18 mouse cellular contexts compared by ENCODE assay signal in genomic region chr9:66881858-66882257, GRCm38 (mm10). TPM values are rescaled to one million over a fixed set of nuclear protein-coding genes. Genes with fewer than 3 reads are reported as not detected.
DNase-seq lines count a peak whose midpoint lies in the region; ATAC-seq and TF ChIP-seq lines count a peak whose summit lies in the region.
"Had no signal": no experiment of that assay in that cellular context is flagged by ENCODE, and none has a peak within 500 bp of the region (broad histone marks: within the 10 kb centered on the region; RNA-seq: fewer than 3 reads in every experiment).

No protein-coding gene starts in this region.

- no peak overlapping the region for H3K4me3 ChIP-seq in embryonic facial prominence, embryonic 15.5 days (replicated peaks)
- H3K4me3 ChIP-seq in embryonic facial prominence, embryonic 10.5 days = no peak overlapping the region
- H3K4me3 ChIP-seq in spleen, adult 2 months (ENCODE audit: extremely low read depth, insufficient read depth, insufficient read length) = no peak overlapping the region
- H3K4me3 ChIP-seq in liver, embryonic 13.5 days (replicated peaks) = no peak overlapping the region
- H3K4me3 ChIP-seq in small intestine, adult 2 months (ENCODE audit: low read depth, low read length) = no peak overlapping the region
- H3K4me3 ChIP-seq in hindbrain, embryonic 12.5 days = no peak overlapping the region
- H3K4me3 ChIP-seq: erythroblast, embryonic 14.5 days; forebrain, embryonic 13.5 days; heart, embryonic 10.5 days; hindbrain, embryonic 15.5 days; midbrain, embryonic 10.5 days had no signal

- H3K4me2 ChIP-seq in embryonic facial prominence, embryonic 15.5 days (replicated peaks) = no peak overlapping the region
- H3K4me2 ChIP-seq in liver, embryonic 13.5 days = no peak overlapping the region
- H3K4me2 ChIP-seq in hindbrain, embryonic 12.5 days (replicated peaks) = no peak overlapping the region
- H3K4me2 ChIP-seq: forebrain, embryonic 13.5 days; hindbrain, embryonic 15.5 days had no signal

- H3K9me3 ChIP-seq in embryonic facial prominence, embryonic 15.5 days (replicated peaks) = no peaks in the 10 kb centered on the region
- no peaks in the 10 kb centered on the region for H3K9me3 ChIP-seq in embryonic facial prominence, embryonic 10.5 days
- H3K9me3 ChIP-seq in liver, embryonic 13.5 days (replicated peaks) = no peaks in the 10 kb centered on the region
- H3K9me3 ChIP-seq in hindbrain, embryonic 12.5 days (replicated peaks) = no peaks in the 10 kb centered on the region
- H3K9me3 ChIP-seq: forebrain, embryonic 13.5 days; heart, embryonic 10.5 days; hindbrain, embryonic 15.5 days; midbrain, embryonic 10.5 days had no signal

- TF ChIP-seq POLR2A in spleen, adult 2 months (IDR thresholded peaks at IDR 0.05; ENCODE audit: low read depth, low read length) = no peak
- no peak for TF ChIP-seq POLR2A in small intestine, adult 2 months (IDR thresholded peaks at IDR 0.05; ENCODE audit: low read depth, low read length)

- ATAC-seq in embryonic facial prominence, embryonic 15.5 days (ENCODE audit: insufficient number of reproducible peaks, low FRiP score, low TSS enrichment, low read depth) = no peak
- ATAC-seq in liver, embryonic 13.5 days (ENCODE audit: low read depth) = no peak
- no peak for ATAC-seq in hindbrain, embryonic 12.5 days (ENCODE audit: low FRiP score)
- ATAC-seq: forebrain, embryonic 13.5 days; intestine, postnatal 0 days had no signal

- H3K27me3 ChIP-seq in embryonic facial prominence, embryonic 15.5 days = no peaks in the 10 kb centered on the region
- H3K27me3 ChIP-seq in embryonic facial prominence, embryonic 10.5 days (replicated peaks; ENCODE audit: low read depth, poor library complexity, severe bottlenecking) = no peaks in the 10 kb centered on the region
- no peaks in the 10 kb centered on the region for H3K27me3 ChIP-seq in spleen, adult 2 months (ENCODE audit: control insufficient read depth, insufficient read depth, low read length)
- H3K27me3 ChIP-seq in liver, embryonic 13.5 days = no peaks in the 10 kb centered on the region
- H3K27me3 ChIP-seq in small intestine, adult 2 months (ENCODE audit: control insufficient read depth, insufficient read depth, low read length) = no peaks in the 10 kb centered on the region
- H3K27me3 ChIP-seq in hindbrain, embryonic 12.5 days = no peaks in the 10 kb centered on the region
- H3K27me3 ChIP-seq: forebrain, embryonic 13.5 days; hindbrain, embryonic 15.5 days had no signal

- H3K27ac ChIP-seq in embryonic facial prominence, embryonic 15.5 days (replicated peaks) = 0 out of 2 replicates have a peak overlapping the region, but pooled peaks have one; percentile 22
- H3K27ac ChIP-seq in embryonic facial prominence, embryonic 10.5 days (replicated peaks) = no peak overlapping the region
- H3K27ac ChIP-seq in spleen, adult 2 months (ENCODE audit: insufficient read depth, low read length) = peak overlapping the region; percentile 49
- peak overlapping the region; percentile 41; the same call in 1 of the 2 replicates for H3K27ac ChIP-seq in liver, embryonic 13.5 days
- peak overlapping the region; percentile 66 for H3K27ac ChIP-seq in small intestine, adult 2 months (ENCODE audit: insufficient read depth, low read depth, low read length)
- H3K27ac ChIP-seq in hindbrain, embryonic 12.5 days = no peak overlapping the region
- H3K27ac ChIP-seq: forebrain, embryonic 13.5 days; heart, embryonic 10.5 days; hindbrain, embryonic 15.5 days; midbrain, embryonic 10.5 days had no signal

- WGBS in embryonic facial prominence, embryonic 15.5 days = 63% methylated on average over 3 of the region's 3 CpGs
- whole genome bisulfite sequencing in embryonic facial prominence, embryonic 10.5 days = 73% methylated on average over 3 of the region's 3 CpGs
- 75% methylated on average over 3 of the region's 3 CpGs for WGBS in spleen, adult 2 months
- 67% methylated on average over 3 of the region's 3 CpGs for WGBS in liver, embryonic 13.5 days (ENCODE audit: insufficient replicate concordance)
- WGBS in small intestine, adult 2 months = 76% methylated on average over 3 of the region's 3 CpGs
- 86% methylated on average over 3 of the region's 3 CpGs for WGBS in hindbrain, embryonic 12.5 days

- no peaks in the 10 kb centered on the region for H3K36me3 ChIP-seq in embryonic facial prominence, embryonic 15.5 days
- H3K36me3 ChIP-seq in embryonic facial prominence, embryonic 10.5 days (replicated peaks) = no peaks in the 10 kb centered on the region
- H3K36me3 ChIP-seq in spleen, adult 2 months (ENCODE audit: control insufficient read depth, insufficient read depth, low read length) = no peaks in the 10 kb centered on the region
- peaks cover 3% of the 10 kb centered on the region; the same call in 1 of the 2 replicates for H3K36me3 ChIP-seq in liver, embryonic 13.5 days
- no peaks in the 10 kb centered on the region for H3K36me3 ChIP-seq in small intestine, adult 2 months (ENCODE audit: control insufficient read depth, insufficient read depth, low read length)
- no peaks in the 10 kb centered on the region for H3K36me3 ChIP-seq in hindbrain, embryonic 12.5 days
- H3K36me3 ChIP-seq: hindbrain, embryonic 15.5 days; midbrain, embryonic 10.5 days had no signal

- no peak overlapping the region for H3K9ac ChIP-seq in embryonic facial prominence, embryonic 15.5 days
- no peak overlapping the region for H3K9ac ChIP-seq in liver, embryonic 13.5 days
- H3K9ac ChIP-seq in hindbrain, embryonic 12.5 days = no peak overlapping the region
- H3K9ac ChIP-seq: forebrain, embryonic 13.5 days; hindbrain, embryonic 15.5 days had no signal

- peaks cover 8% of the 10 kb centered on the region for H3K4me1 ChIP-seq in embryonic facial prominence, embryonic 15.5 days
- H3K4me1 ChIP-seq in embryonic facial prominence, embryonic 10.5 days = peaks cover 44% of the 10 kb centered on the region
- H3K4me1 ChIP-seq in spleen, adult 2 months (ENCODE audit: control insufficient read depth, insufficient read depth, insufficient read length) = peaks cover 6% of the 10 kb centered on the region; the same call in 1 of the 2 replicates
- H3K4me1 ChIP-seq in liver, embryonic 13.5 days (replicated peaks) = peaks cover 53% of the 10 kb centered on the region
- peaks cover 7% of the 10 kb centered on the region; the same call in 1 of the 2 replicates for H3K4me1 ChIP-seq in small intestine, adult 2 months (ENCODE audit: control insufficient read depth, insufficient read depth, insufficient read length, low read length)
- H3K4me1 ChIP-seq in hindbrain, embryonic 12.5 days = peaks cover 18% of the 10 kb centered on the region

- DNase-seq in embryonic facial prominence, embryonic 10.5 days (ENCODE audit: low spot score) = no peak
- DNase-seq in spleen, adult 2 months (ENCODE audit: low read depth in 1 of 2, low spot score in 2 of 2) = no peak
- no peak for DNase-seq in spleen, postnatal 36 days (ENCODE audit: low spot score in 2 of 2)
- peak; percentile 35 for DNase-seq in liver, embryonic 13.5 days
- no peak for DNase-seq in left cerebral cortex, adult 18-20 months (ENCODE audit: low spot score in 2 of 2)
- DNase-seq: cerebellum, adult 8-10 months; gastrocnemius, postnatal 36 days; heart, postnatal 14 days; right cerebral cortex, postnatal 25 days had no signal

- no peak for TF ChIP-seq CTCF in spleen, adult 2 months (IDR thresholded peaks at IDR 0.05; ENCODE audit: extremely low read depth, insufficient read depth, insufficient read length, insufficient replicate concordance)
- no peak for TF ChIP-seq CTCF in small intestine, adult 2 months (IDR thresholded peaks at IDR 0.05; ENCODE audit: extremely low read depth, insufficient read length, insufficient replicate concordance, low read depth, low read length)

RNA-seq across cellular contexts. Expression of gene Rab8b, which starts 37.6 kb away (rescaled TPM):
- 23.8 and 24.9 TPM in 2 replicates for polyA plus RNA-seq in embryonic facial prominence, embryonic 15.5 days (2015; fragmentation: Nextera tagmentation; extraction: Ambion mirVana)
- polyA plus RNA-seq in embryonic facial prominence, embryonic 10.5 days (2016; fragmentation: Nextera tagmentation; extraction: Ambion mirVana) = 21.4 and 23.9 TPM in 2 replicates
- polyA plus RNA-seq in spleen, adult 2 months (2012; rRNA removed) = 12.5 and 13.2 TPM in 2 replicates
- 30.9 and 38.0 TPM in 2 replicates for polyA plus RNA-seq in liver, embryonic 13.5 days (2015; fragmentation: Nextera tagmentation; extraction: Ambion mirVana)
- polyA plus RNA-seq in small intestine, adult 2 months (2012; rRNA removed) = 2.7 and 3.0 TPM in 2 replicates
- polyA plus RNA-seq in hindbrain, embryonic 12.5 days (2016; fragmentation: Nextera tagmentation; extraction: Ambion mirVana) = 33.9 and 39.6 TPM in 2 replicates
- total RNA-seq in left cerebral cortex, adult 18-20 months (2021) = 10 to 100 TPM; 34.6 to 38.7 TPM

RNA-seq across cellular contexts. Expression of gene Aph1c, which starts 47.3 kb away (rescaled TPM):
- 5.2 and 5.3 TPM in 2 replicates for polyA plus RNA-seq in embryonic facial prominence, embryonic 15.5 days (2015; fragmentation: Nextera tagmentation; extraction: Ambion mirVana)
- 1.7 and 1.8 TPM in 2 replicates for polyA plus RNA-seq in embryonic facial prominence, embryonic 10.5 days (2016; fragmentation: Nextera tagmentation; extraction: Ambion mirVana)
- 1.1 and 3.0 TPM in 2 replicates for polyA plus RNA-seq in spleen, adult 2 months (2012; rRNA removed)
- polyA plus RNA-seq in liver, embryonic 13.5 days (2015; fragmentation: Nextera tagmentation; extraction: Ambion mirVana) = 1.1 and 1.2 TPM in 2 replicates
- 0.13 and 0.22 TPM in 2 replicates for polyA plus RNA-seq in small intestine, adult 2 months (2012; rRNA removed)
- 1.7 and 4.9 TPM in 2 replicates for polyA plus RNA-seq in hindbrain, embryonic 12.5 days (2016; fragmentation: Nextera tagmentation; extraction: Ambion mirVana)
- total RNA-seq in left cerebral cortex, adult 18-20 months (2021) = 1 to 10 TPM; 6.2 to 7.9 TPM
- polyA plus RNA-seq: erythroblast, embryonic 14.5 days had no signal

Comparison
In these comparisons a context has a peak if more than half of its experiments do, and no peak if none do; other contexts are left out.
1. H3K27ac ChIP-seq: peak in embryonic facial prominence, embryonic 15.5 days (single experiment), spleen, adult 2 months (single experiment), liver, embryonic 13.5 days (single experiment) and small intestine, adult 2 months (single experiment); none in embryonic facial prominence, embryonic 10.5 days (single experiment) and hindbrain, embryonic 12.5 days (single experiment).